Mouse (Mus musculus) T-cell, adult 66 days (primary cell): Measurements from ENCODE around the gene Mns1. TPM values are rescaled to one million over a fixed set of nuclear protein-coding genes. Genes with fewer than 3 reads are reported as not detected.

ENCODE experiments used
- total RNA-seq, 2 experiments: library from RNA; stranded (reverse); gene quantifications; 3 replicates in 1 of 2; 4 replicates in 1 of 2; pipeline ENCODE4 v1.2.4; 2023

Gene Mns1
- total RNA-seq, result 1 to 10 TPM; 2.8 to 4.1 TPM

DNA sequence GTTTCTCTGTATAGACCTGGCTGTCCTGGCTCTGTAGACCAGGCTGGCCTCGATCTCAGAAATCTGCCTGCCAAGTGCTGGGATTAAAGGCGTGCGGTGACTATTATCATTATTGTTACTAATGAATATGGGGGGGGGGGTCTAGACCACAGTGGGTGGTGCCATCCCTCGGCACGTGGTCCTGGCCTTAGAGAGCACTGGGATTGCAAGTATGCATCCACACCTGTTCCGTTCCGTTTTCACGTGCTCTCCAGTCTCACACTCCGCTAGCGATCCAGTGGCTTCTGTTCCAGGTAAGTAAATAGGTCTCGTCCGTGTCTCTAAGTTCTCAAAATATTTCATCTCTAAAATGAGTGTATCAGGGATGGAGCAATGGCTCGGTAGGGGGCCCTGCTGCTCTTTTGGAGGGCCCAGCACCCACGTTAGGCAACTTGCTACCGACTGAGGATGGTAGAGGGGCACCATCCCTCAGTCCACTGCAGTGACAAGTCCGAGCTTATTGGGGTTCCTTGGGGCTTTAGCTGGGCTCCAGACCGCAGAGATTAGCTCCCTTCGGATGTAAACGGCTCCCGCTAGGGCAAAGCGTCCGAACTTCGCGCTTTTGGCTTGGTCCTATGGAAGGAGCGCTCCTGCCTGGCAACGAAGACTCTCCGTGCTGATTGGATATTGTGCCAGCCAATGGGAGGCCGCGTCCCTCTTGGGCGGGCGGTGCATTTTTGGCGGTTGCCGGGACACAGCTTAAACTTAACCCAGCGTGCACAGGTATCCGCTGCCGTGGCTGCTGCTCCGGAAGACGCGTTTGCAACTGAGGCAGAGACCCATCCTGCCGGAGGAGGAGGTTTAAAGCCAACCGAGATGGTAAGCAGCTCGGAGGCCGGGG lies at the start of gene Mns1:
Gene Mns1, plus strand, starts transcription at position 190 of the 880 bp plus-strand sequence.

DNA sequence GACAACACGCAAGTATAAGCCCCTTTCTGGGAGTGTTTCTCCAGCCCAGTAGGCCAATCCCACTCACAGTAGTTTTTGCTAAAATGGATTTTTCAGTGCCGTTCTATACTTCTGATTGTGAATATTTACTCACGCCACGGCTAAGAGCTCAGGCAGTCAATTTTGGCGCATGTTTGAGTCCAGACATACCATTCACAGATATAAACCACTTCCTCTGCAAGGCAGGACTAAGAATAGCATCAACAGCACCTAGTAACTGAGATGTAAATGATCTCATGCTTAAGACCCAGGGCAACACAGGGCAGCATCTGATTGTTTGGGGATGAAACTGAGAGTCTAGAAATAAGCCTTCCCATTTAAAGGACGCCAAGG lies 54.4 kb downstream of the Mns1 start, which contains the start of gene Tex9:
Gene Tex9, minus strand, starts transcription at position 19 of the 372 bp plus-strand sequence.

Other genes with a start within 250 kb of the Mns1 start
- gene Zfp280d, start 163.2 kb upstream of the Mns1 start, total RNA-seq, result 100 to 1,000 TPM; 119 to 121 TPM
- 10 to 100 TPM; 19.0 to 20.6 TPM for gene Tex9, start 54.2 kb downstream of the Mns1 start, total RNA-seq
- 10 to 100 TPM; 83.4 to 86.1 TPM for gene Rfx7, start 94.2 kb downstream of the Mns1 start, total RNA-seq
- gene Nedd4, start 224.3 kb downstream of the Mns1 start, total RNA-seq, result 10 to 100 TPM; 31.6 to 39.9 TPM